Mouse (Mus musculus): ENCODE results near the gene Dvl3.
"Not testable (repeated sequence)": the region's sequence is repeated elsewhere in the genome, so short reads cannot be mapped to it uniquely, and the experiment has no call there.

The Dvl3 gene

GRCm38 (mm10) chr16:20516726-20517201, at the start of gene Dvl3:
Gene Dvl3, plus strand, starts transcription at chr16:20516982.
- DNase-seq (ENCODE audit: low spot score in 2 of 2): peak; percentile 80 to 87

- no peak for DNase-seq (ENCODE audit: low spot score in 2 of 2)
These were observed 45.8 kb upstream of the Dvl3 start for GRCm38 (mm10) chr16:20470981-20471380.

- DNase-seq (ENCODE audit: low spot score in 2 of 2): no peak
These were observed 45.1 kb upstream of the Dvl3 start for GRCm38 (mm10) chr16:20471686-20472085.

GRCm38 (mm10) chr16:20473748-20474147, 43.0 kb upstream of the Dvl3 start:
- no peak for DNase-seq (ENCODE audit: low spot score in 2 of 2)

GRCm38 (mm10) chr16:20474211-20474610, 42.6 kb upstream of the Dvl3 start:
- DNase-seq (ENCODE audit: low spot score in 2 of 2): no peak

GRCm38 (mm10) chr16:20474786-20475185, 42.0 kb upstream of the Dvl3 start:
- DNase-seq (ENCODE audit: low spot score in 2 of 2): no peak

GRCm38 (mm10) chr16:20475335-20475734, 41.4 kb upstream of the Dvl3 start:
- no peak for DNase-seq (ENCODE audit: low spot score in 2 of 2)

GRCm38 (mm10) chr16:20476857-20477256, 39.9 kb upstream of the Dvl3 start:
- no peak for DNase-seq (ENCODE audit: low spot score in 2 of 2)

GRCm38 (mm10) chr16:20477270-20477669, 39.5 kb upstream of the Dvl3 start:
- DNase-seq (ENCODE audit: low spot score in 2 of 2): no peak

GRCm38 (mm10) chr16:20478504-20478903, 38.3 kb upstream of the Dvl3 start:
- DNase-seq (ENCODE audit: low spot score in 2 of 2): no peak

GRCm38 (mm10) chr16:20479026-20479760, 37.6 kb upstream of the Dvl3 start:
- not testable (repeated sequence) for DNase-seq (ENCODE audit: low spot score in 2 of 2)

GRCm38 (mm10) chr16:20480115-20480514, 36.7 kb upstream of the Dvl3 start:
- DNase-seq (ENCODE audit: low spot score in 2 of 2): peak in 1 of 2 experiments; percentile 49

GRCm38 (mm10) chr16:20481746-20482145, 35.0 kb upstream of the Dvl3 start:
- no peak for DNase-seq (ENCODE audit: low spot score in 2 of 2)

GRCm38 (mm10) chr16:20483716-20484115, 33.1 kb upstream of the Dvl3 start:
- DNase-seq (ENCODE audit: low spot score in 2 of 2): not testable (repeated sequence)

GRCm38 (mm10) chr16:20485061-20485460, 31.7 kb upstream of the Dvl3 start:
- DNase-seq (ENCODE audit: low spot score in 2 of 2): no peak

- DNase-seq (ENCODE audit: low spot score in 2 of 2): no peak
These were observed 30.7 kb upstream of the Dvl3 start for GRCm38 (mm10) chr16:20486048-20486447.

GRCm38 (mm10) chr16:20488151-20488550, 28.6 kb upstream of the Dvl3 start:
- DNase-seq (ENCODE audit: low spot score in 2 of 2): no peak

GRCm38 (mm10) chr16:20488751-20489150, 28.0 kb upstream of the Dvl3 start:
- not testable (repeated sequence) for DNase-seq (ENCODE audit: low spot score in 2 of 2)

GRCm38 (mm10) chr16:20489233-20489632, 27.5 kb upstream of the Dvl3 start:
- DNase-seq (ENCODE audit: low spot score in 2 of 2): peak in 1 of 2 experiments; percentile 33

GRCm38 (mm10) chr16:20490581-20490980, 26.2 kb upstream of the Dvl3 start:
- DNase-seq (ENCODE audit: low spot score in 2 of 2): no peak

- no peak for DNase-seq (ENCODE audit: low spot score in 2 of 2)
These were observed 25.5 kb upstream of the Dvl3 start for GRCm38 (mm10) chr16:20491301-20491700.

- DNase-seq (ENCODE audit: low spot score in 2 of 2): no peak
These were observed 23.3 kb upstream of the Dvl3 start for GRCm38 (mm10) chr16:20493452-20493851.

Measured in frontal cortex, postnatal 36 days (tissue).